Mouse (Mus musculus) myocyte (in vitro differentiated cells): ENCODE data around the gene S100a2.

Source experiments
- POLR2A ChIP-seq: IDR thresholded peaks from one replicate; pipeline ENCODE4 v1.6.1; 2011; ENCODE audit warnings: low read depth, mild to moderate bottlenecking, control low read depth, moderate library complexity; ENCODE audit not compliant: insufficient read length
- POLR2AphosphoS2 ChIP-seq: IDR thresholded peaks from one replicate; pipeline ENCODE4 v1.6.1; 2011; ENCODE audit warnings: low read depth, control low read depth; ENCODE audit not compliant: insufficient read length
- REST ChIP-seq: IDR thresholded peaks from one replicate; pipeline ENCODE4 v1.6.1; 2011; ENCODE audit warnings: mild to moderate bottlenecking, control low read depth, moderate library complexity; ENCODE audit not compliant: insufficient read depth, insufficient read length
- SRF ChIP-seq: IDR thresholded peaks from one replicate; pipeline ENCODE4 v1.6.1; 2011; ENCODE audit warnings: low read depth; ENCODE audit not compliant: control insufficient read depth, insufficient read length
- USF1 ChIP-seq: IDR thresholded peaks from one replicate; pipeline ENCODE4 v1.6.1; 2011; ENCODE audit warnings: low read depth, mild to moderate bottlenecking, control low read depth, moderate library complexity

GRCm38 (mm10) chr3:90639511-90640154 lies 49.6 kb downstream of the S100a2 start:
- TF ChIP-seq USF1, result no peak
- no peak for TF ChIP-seq POLR2A
- TF ChIP-seq REST, result no peak
- no peak for TF ChIP-seq SRF
- no peak for TF ChIP-seq POLR2AphosphoS2
